Mouse (Mus musculus) kidney, adult 2 months (tissue): Measurements from ENCODE around the gene Cyren. TPM values are rescaled to one million over a fixed set of nuclear protein-coding genes. Genes with fewer than 3 reads are reported as not detected.
A peak's percentile ranks its signal among the peaks of the same experiment; 100 is the strongest.

ENCODE experiments used
- DNase-seq: peaks from one replicate; pipeline ENCODE4 v3.0.0; 2021
- H3K27ac ChIP-seq: fragments of 200-500 bp; 2 replicates; pipeline ENCODE4 v1.5.1; 2012; ENCODE audit warnings: low read depth, low read length, control low read depth, inconsistent platforms; ENCODE audit not compliant: insufficient read depth
- H3K27me3 ChIP-seq: fragments of 200-500 bp; replicated peaks from 2 replicates; pipeline ENCODE4 v1.6.1; 2012; ENCODE audit warnings: mild to moderate bottlenecking, moderate library complexity, low read length, inconsistent platforms; ENCODE audit not compliant: control insufficient read depth, insufficient read depth
- H3K36me3 ChIP-seq: fragments of 200-500 bp; 2 replicates; pipeline ENCODE4 v1.6.1; 2012; ENCODE audit warnings: mild to moderate bottlenecking, moderate library complexity, low read length, inconsistent platforms; ENCODE audit not compliant: control insufficient read depth, insufficient read depth
- H3K4me1 ChIP-seq: fragments of 200-500 bp; 2 replicates; pipeline ENCODE4 v1.6.1; 2011; ENCODE audit warnings: low read length; ENCODE audit not compliant: control insufficient read depth, insufficient read depth
- H3K4me3 ChIP-seq: fragments of 200-500 bp; 2 replicates; pipeline ENCODE4 v1.5.1; 2011; ENCODE audit warnings: mild to moderate bottlenecking, low read depth, low read length, control low read depth; ENCODE audit not compliant: insufficient read depth
- CTCF ChIP-seq: fragments of 200-500 bp; conservative IDR thresholded peaks from 2 replicates; pipeline ENCODE4 v1.5.1; 2011; ENCODE audit warnings: low read depth, mild to moderate bottlenecking, control low read depth, low read length, moderate library complexity, mixed read lengths; ENCODE audit not compliant: insufficient read depth, insufficient read length
- POLR2A ChIP-seq: fragments of 200-500 bp; IDR thresholded peaks from one replicate; pipeline ENCODE4 v1.6.1; 2011; ENCODE audit warnings: low read depth, low read length, control low read depth
- WGBS: fragments of 180-500 bp; shearing (Covaris S2); methylation state at CpG from one replicate; pipeline ENCODE4 v1.1.7; 2018; 5-methylcytosine and 5-hydroxymethylcytosine counted together
- polyA plus RNA-seq: library from polyadenylated mRNA; depleted of rRNA; stranded (reverse); fragments of >200 nt; gene quantifications from 2 replicates; pipeline ENCODE4 v1.2.3, GENCODE M21; 2012

Gene Cyren
- polyA plus RNA-seq, 1 experiment = 6.7 TPM

DNA sequence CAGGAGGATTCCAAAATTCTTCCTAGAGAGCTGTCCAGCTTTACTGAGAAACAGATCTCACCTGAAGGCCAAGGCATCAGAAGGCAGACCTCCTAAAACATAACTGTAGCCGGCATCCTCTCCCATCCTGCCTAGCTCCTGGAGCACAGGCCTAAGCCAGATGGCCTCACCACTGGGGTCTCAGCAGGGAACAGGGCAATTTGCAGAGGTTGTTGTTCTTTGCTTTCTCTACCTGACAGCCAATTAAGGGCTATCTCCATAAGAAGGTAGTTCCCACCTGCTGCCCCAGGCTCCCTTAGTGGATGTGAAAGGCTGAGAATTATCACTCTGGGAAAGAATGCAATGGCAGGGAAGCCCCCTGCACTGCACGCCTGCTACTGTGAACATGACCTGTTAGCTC, 23.1 kb upstream of the Cyren start:
- 94% methylated on average over 2 of the region's 2 CpGs for WGBS
- Histone ChIP-seq H3K27me3 (no peaks in the 10 kb centered on the region), H3K36me3 (peaks cover 1% of the 10 kb centered on the region), H3K27ac (no peak overlapping the region), H3K4me3 (no peak overlapping the region), H3K4me1 (peaks cover 5% of the 10 kb centered on the region)
- no peak for DNase-seq
- TF ChIP-seq CTCF = no peak

DNA sequence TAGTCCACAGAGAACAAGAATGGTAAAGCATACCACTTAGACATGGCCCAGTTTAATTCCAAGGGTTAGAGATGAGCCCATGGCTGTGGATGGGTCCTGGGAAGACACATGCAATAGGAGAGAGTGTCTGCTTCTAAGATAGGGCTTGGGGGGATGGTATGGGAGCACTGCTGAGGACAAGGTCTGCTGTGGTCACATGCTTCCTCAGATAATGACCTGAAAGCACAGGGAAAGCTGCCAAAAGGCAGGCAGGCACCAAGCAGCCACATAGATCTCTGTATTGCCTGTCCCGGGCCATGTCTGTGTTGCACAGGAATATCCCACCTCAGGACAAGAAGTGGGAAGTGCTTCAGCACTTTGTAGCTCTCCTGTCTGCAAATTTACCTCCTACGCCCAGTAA, 21.3 kb upstream of the Cyren start:
- no peak for TF ChIP-seq POLR2A
- no peak for TF ChIP-seq CTCF
- 60% methylated on average over 2 of the region's 2 CpGs for WGBS
- H3K36me3 ChIP-seq = peaks cover 3% of the 10 kb centered on the region; the same call in 1 of the 2 replicates
- H3K4me3 ChIP-seq = no peak overlapping the region
- DNase-seq = peak; percentile 88
- H3K27ac ChIP-seq = peak overlapping the region; percentile 64; the same call in 1 of the 2 replicates
- no peaks in the 10 kb centered on the region for H3K27me3 ChIP-seq
- H3K4me1 ChIP-seq = peaks cover 3% of the 10 kb centered on the region; the same call in 1 of the 2 replicates

DNA sequence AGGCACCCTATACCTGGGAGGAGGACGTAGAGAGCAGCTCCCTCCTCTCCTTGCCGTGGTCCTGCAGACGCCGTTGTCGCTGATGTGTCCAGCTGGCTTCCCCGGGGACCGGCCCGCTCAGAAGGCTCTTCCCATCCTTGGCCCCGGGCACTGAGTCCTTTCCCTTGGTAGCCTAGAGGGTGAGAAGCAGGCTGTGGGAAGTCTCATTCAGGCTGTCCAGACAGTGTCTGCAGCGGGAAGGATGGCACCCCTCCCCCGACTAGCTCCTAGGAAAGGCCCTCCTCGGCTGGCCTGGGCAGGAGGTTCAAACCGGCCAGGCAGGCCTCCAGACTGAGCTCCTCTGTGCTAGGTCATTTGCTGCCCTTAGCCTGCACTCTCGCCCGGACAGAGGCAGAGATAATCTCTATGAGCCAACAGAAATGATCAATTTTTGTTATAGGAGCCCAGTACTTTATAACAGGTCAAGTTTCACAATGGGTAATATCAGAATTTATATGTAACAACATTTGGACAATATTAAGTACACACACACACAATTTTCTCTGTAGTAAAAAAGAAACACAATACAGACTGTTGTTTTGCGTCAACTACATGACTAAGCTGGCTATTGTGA, 18.4 kb upstream of the Cyren start:
- 69% methylated on average over 16 of the region's 16 CpGs for WGBS
- no peaks in the 10 kb centered on the region for H3K27me3 ChIP-seq
- H3K4me3 ChIP-seq = no peak overlapping the region
- DNase-seq = no peak
- no peak overlapping the region for H3K27ac ChIP-seq
- H3K4me1 ChIP-seq = peaks cover 3% of the 10 kb centered on the region; the same call in 1 of the 2 replicates
- peaks cover 1% of the 10 kb centered on the region; the same call in 1 of the 2 replicates for H3K36me3 ChIP-seq
- TF ChIP-seq POLR2A = no peak
- no peak for TF ChIP-seq CTCF

DNA sequence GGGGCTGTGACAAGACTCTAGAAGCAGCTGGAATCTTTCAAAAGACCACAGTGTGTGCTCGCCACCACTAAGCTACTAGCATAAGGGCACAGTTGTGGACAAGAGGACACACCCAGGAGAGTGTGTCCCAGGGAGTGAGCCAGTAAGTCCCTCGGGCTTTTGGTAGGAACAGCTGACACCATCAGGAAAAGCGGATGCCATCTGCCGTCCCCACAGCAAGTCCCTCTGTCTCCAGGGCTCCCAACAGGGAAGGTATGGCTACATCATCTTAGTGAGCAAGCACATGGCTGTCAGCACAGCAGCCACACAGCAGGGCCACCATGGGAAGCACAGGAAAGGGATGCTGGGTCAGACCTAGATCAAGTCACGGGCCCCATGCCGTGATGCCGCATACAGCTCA, 17.7 kb upstream of the Cyren start:
- Histone ChIP-seq H3K4me3 (no peak overlapping the region), H3K36me3 (peaks cover 1% of the 10 kb centered on the region; the same call in 1 of the 2 replicates), H3K27me3 (no peaks in the 10 kb centered on the region), H3K4me1 (peaks cover 3% of the 10 kb centered on the region; the same call in 1 of the 2 replicates), H3K27ac (no peak overlapping the region)
- no peak for DNase-seq
- no peak for TF ChIP-seq POLR2A
- no peak for TF ChIP-seq CTCF
- WGBS = 90% methylated on average over 7 of the region's 7 CpGs

DNA sequence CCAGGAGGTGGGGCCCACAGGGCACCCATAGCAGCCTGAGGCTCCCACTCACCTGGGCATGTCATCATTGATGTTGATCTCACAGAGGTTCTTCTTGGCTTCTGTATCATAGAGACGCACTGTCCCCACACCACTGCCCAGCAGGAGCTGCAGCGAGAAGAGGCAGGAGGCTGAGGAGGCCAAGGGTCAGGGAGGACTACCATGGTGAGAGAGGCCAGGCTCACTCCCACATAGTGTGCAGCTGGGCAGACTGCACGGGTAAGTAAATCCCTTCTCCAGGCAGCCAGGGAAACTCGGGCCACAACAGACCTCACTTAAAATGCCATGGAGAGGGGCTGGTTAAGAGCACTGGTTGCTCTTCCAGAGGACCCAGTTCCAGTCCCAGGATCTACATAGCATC, 11.3 kb upstream of the Cyren start:
- no peak for DNase-seq
- WGBS = 45% methylated on average over 4 of the region's 4 CpGs

DNA sequence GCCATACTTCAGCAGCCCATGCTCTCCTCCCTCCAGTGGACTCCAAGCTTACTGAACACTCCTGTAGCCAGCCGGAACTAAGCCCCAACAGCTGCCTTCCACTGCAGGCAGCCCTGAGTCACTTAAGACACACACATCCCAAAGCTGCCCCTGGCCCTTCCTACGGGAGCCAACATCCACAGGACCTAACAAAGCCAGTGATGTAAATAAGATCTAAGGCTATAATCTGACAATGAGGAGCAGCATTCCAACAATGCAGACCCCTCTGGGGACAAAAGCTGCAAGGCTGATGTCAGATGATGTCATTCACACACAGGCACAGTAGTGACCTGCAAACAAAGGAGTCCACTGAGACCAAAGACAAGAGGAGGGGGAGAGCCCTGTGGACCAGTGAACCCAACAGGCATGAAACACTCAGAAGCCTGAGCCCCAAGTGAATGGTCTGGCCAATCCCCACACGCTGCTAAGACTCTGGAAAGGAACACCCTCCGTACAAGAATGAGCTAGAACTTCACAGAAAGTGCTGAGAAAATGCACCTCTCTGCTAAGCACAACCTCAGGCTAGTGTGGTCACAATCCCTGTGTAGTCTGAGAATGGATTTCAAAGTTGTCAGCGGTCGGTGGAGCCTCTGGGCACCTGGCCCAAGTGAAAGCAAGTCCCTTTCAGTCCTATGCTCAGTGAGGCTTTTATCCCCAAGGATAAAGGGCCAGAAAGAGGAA, 9.4 kb upstream of the Cyren start:
- TF ChIP-seq CTCF = no peak
- no peak for TF ChIP-seq POLR2A
- Histone ChIP-seq H3K27ac (no peak overlapping the region), H3K27me3 (no peaks in the 10 kb centered on the region), H3K4me1 (no peaks in the 10 kb centered on the region), H3K36me3 (peaks cover 4% of the 10 kb centered on the region; the same call in 1 of the 2 replicates), H3K4me3 (no peak overlapping the region)
- DNase-seq = no peak
- 84% methylated on average over 6 of the region's 6 CpGs for WGBS

More for the DNA sequence above, 11.3 kb upstream of the Cyren start:
- TF ChIP-seq CTCF = no peak
- no peak for TF ChIP-seq POLR2A
- Histone ChIP-seq H3K27me3 (no peaks in the 10 kb centered on the region), H3K4me3 (no peak overlapping the region), H3K4me1 (no peaks in the 10 kb centered on the region), H3K36me3 (peaks cover 4% of the 10 kb centered on the region; the same call in 1 of the 2 replicates), H3K27ac (no peak overlapping the region)

DNA sequence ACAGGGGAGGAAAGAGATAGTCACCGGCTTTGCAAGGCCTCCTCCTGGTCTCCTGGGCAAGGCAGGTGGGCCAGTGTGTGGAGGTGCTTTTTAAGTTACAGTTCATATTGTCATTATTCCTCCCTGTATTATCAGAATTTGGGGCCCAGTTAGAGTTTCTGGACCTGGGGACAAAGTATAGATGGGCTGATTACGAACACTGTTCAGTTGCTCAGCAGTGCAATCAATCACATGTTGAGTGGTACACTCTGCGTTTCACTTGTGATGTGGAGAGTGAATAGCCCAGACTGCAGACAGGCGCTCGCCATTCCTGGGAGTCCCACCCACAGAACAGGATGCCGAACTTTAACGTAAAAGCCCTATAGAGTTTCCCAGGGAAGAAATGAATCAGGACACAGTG, 6.9 kb upstream of the Cyren start:
- H3K4me3 ChIP-seq = no peak overlapping the region
- peaks cover 4% of the 10 kb centered on the region; the same call in 1 of the 2 replicates for H3K36me3 ChIP-seq
- TF ChIP-seq POLR2A (no peak), CTCF (no peak)
- no peaks in the 10 kb centered on the region for H3K4me1 ChIP-seq
- DNase-seq = no peak
- no peak overlapping the region for H3K27ac ChIP-seq
- no peaks in the 10 kb centered on the region for H3K27me3 ChIP-seq
- 90% methylated on average over 7 of the region's 7 CpGs for WGBS
